Mouse (Mus musculus): ENCODE measurements around the gene Chic1. TPM values are rescaled to one million over a fixed set of nuclear protein-coding genes. Genes with fewer than 3 reads are reported as not detected.

Gene Chic1
- 0.10 and 0.32 TPM in 2 replicates for total RNA-seq (2017)

GRCm38 (mm10) chrX:103356287-103356686, at the start of gene Chic1:
Gene Chic1 (plus strand): TSS chrX:103356476.
- ATAC-seq (replicated peaks; ENCODE audit: low read depth, poor library complexity, severe bottlenecking) = peak; percentile 50

GRCm38 (mm10) chrX:103308262-103308661, 48.0 kb upstream of the Chic1 start:
- no peak for ATAC-seq (replicated peaks; ENCODE audit: low read depth, poor library complexity, severe bottlenecking)

GRCm38 (mm10) chrX:103311723-103312122, 44.6 kb upstream of the Chic1 start:
- no peak for ATAC-seq (replicated peaks; ENCODE audit: low read depth, poor library complexity, severe bottlenecking)

GRCm38 (mm10) chrX:103314146-103314545, 42.1 kb upstream of the Chic1 start:
- ATAC-seq (replicated peaks; ENCODE audit: low read depth, poor library complexity, severe bottlenecking) = no peak

- ATAC-seq (replicated peaks; ENCODE audit: low read depth, poor library complexity, severe bottlenecking) = no peak
Measured at GRCm38 (mm10) chrX:103321146-103321545, 35.1 kb upstream of the Chic1 start, which contains the start of gene Cdx4. Gene Cdx4 (plus strand): TSS chrX:103321398.

GRCm38 (mm10) chrX:103325900-103326299, 30.4 kb upstream of the Chic1 start:
- ATAC-seq (replicated peaks; ENCODE audit: low read depth, poor library complexity, severe bottlenecking) = no peak

- ATAC-seq (replicated peaks; ENCODE audit: low read depth, poor library complexity, severe bottlenecking) = no peak
Measured at GRCm38 (mm10) chrX:103329386-103329785, 26.9 kb upstream of the Chic1 start.

- ATAC-seq (replicated peaks; ENCODE audit: low read depth, poor library complexity, severe bottlenecking) = no peak
Measured at GRCm38 (mm10) chrX:103331125-103331858, 25.0 kb upstream of the Chic1 start.

GRCm38 (mm10) chrX:103341369-103342113, 14.7 kb upstream of the Chic1 start:
- no peak for ATAC-seq (replicated peaks; ENCODE audit: low read depth, poor library complexity, severe bottlenecking)

GRCm38 (mm10) chrX:103355784-103356183, 492 bp upstream of the Chic1 start:
- no peak for ATAC-seq (replicated peaks; ENCODE audit: low read depth, poor library complexity, severe bottlenecking)

- peak; percentile 36 for ATAC-seq (replicated peaks; ENCODE audit: low read depth, poor library complexity, severe bottlenecking)
Measured at GRCm38 (mm10) chrX:103356761-103357236, 523 bp downstream of the Chic1 start.

- no peak for ATAC-seq (replicated peaks; ENCODE audit: low read depth, poor library complexity, severe bottlenecking)
Measured at GRCm38 (mm10) chrX:103366201-103366600, 9.9 kb downstream of the Chic1 start.

GRCm38 (mm10) chrX:103368650-103369049, 12.4 kb downstream of the Chic1 start:
- ATAC-seq (replicated peaks; ENCODE audit: low read depth, poor library complexity, severe bottlenecking) = no peak

GRCm38 (mm10) chrX:103371221-103371620, 14.9 kb downstream of the Chic1 start:
- peak; percentile 62; the same call in 1 of the 2 replicates for ATAC-seq (replicated peaks; ENCODE audit: low read depth, poor library complexity, severe bottlenecking)

GRCm38 (mm10) chrX:103371627-103372026, 15.4 kb downstream of the Chic1 start:
- ATAC-seq (replicated peaks; ENCODE audit: low read depth, poor library complexity, severe bottlenecking) = 0 out of 2 replicates have a peak, but pooled peaks have one; percentile 22

- 0 out of 2 replicates have a peak, but pooled peaks have one; percentile 39 for ATAC-seq (replicated peaks; ENCODE audit: low read depth, poor library complexity, severe bottlenecking)
Measured at GRCm38 (mm10) chrX:103374250-103374649, 18.0 kb downstream of the Chic1 start.

- ATAC-seq (replicated peaks; ENCODE audit: low read depth, poor library complexity, severe bottlenecking) = no peak
Measured at GRCm38 (mm10) chrX:103384528-103384927, 28.3 kb downstream of the Chic1 start.

- no peak for ATAC-seq (replicated peaks; ENCODE audit: low read depth, poor library complexity, severe bottlenecking)
Measured at GRCm38 (mm10) chrX:103388131-103388530, 31.9 kb downstream of the Chic1 start.

GRCm38 (mm10) chrX:103393841-103394240, 37.6 kb downstream of the Chic1 start:
- 0 out of 2 replicates have a peak, but pooled peaks have one; percentile 22 for ATAC-seq (replicated peaks; ENCODE audit: low read depth, poor library complexity, severe bottlenecking)

- no peak for ATAC-seq (replicated peaks; ENCODE audit: low read depth, poor library complexity, severe bottlenecking)
Measured at GRCm38 (mm10) chrX:103405021-103405420, 48.7 kb downstream of the Chic1 start.

GRCm38 (mm10) chrX:103414167-103414566, 57.9 kb downstream of the Chic1 start, which contains the start of gene Tsx:
Gene Tsx (plus strand): TSS chrX:103414467.
- no peak for ATAC-seq (replicated peaks; ENCODE audit: low read depth, poor library complexity, severe bottlenecking)

Measured in common myeloid progenitor, adult 5-6 weeks (primary cell).